Comparison of ENCODE assay signal across 8 mouse cellular contexts in the genomic region with DNA sequence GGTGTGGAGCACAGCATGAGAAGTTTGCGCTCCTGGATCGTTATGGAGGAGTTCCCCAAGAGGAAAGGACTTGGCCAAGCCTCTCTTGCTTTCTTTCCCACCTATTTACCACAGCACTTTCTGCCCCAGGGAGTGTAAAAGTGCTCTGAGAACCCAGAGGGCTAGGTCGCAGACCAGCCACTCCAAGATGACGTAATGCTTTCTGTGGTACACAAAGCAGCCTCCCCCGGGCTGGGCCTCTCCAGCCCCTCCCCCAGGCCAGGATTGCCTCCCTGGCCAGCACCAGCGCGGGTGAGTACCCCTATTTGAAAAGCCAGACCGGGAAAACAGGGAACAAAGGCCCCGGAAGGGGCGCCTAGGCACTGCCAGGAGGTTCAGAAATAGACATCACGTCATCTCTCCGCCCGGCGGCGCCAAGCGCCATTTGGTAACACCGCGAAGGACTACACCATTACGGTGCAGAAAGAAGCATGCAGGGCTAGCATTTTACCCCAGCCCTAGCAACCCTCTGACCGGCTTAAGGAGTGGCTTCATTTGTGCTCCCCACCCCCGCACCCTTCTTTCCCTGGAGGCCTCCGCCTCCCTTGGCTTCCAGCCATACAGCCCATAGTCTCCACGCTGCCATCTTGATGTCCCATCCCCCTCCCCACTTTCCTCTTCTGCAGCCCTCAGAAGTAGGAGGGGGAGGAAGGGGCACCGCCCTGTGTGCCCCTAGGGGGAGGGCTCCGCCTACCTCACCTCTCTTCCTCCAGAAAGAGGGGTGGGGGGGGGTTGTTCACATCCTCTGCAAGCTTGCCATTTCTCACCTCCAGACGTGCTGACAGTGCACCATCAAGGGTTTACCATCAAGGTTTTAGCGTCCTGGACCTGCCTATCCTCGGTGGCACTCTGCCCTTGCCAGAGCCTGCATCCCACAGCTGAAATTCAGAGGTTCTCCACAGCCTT. TPM values are rescaled to one million over a fixed set of nuclear protein-coding genes. Genes with fewer than 3 reads are reported as not detected.
DNase-seq lines count a peak whose midpoint lies in the region; ATAC-seq lines count a peak whose summit lies in the region.
"Not testable (repeated sequence)": the region's sequence is repeated elsewhere in the genome, so short reads cannot be mapped to it uniquely, and the experiment has no call there.

No protein-coding gene starts in this region.

- H3K36me3 ChIP-seq in embryonic facial prominence, embryonic 10.5 days (replicated peaks), result peaks cover 13% of the 10 kb centered on the region
- not testable (repeated sequence) for H3K36me3 ChIP-seq in intestine, embryonic 15.5 days

- WGBS in embryonic facial prominence, embryonic 10.5 days, result 10% methylated on average over 24 of the region's 28 CpGs
- whole genome bisulfite sequencing in intestine, embryonic 15.5 days, result 11% methylated on average over 21 of the region's 28 CpGs

- H3K27me3 ChIP-seq in embryonic facial prominence, embryonic 10.5 days (replicated peaks; ENCODE audit: low read depth, poor library complexity, severe bottlenecking); intestine, embryonic 15.5 days (replicated peaks): not testable (repeated sequence)

- H3K27ac ChIP-seq in embryonic facial prominence, embryonic 10.5 days (replicated peaks), result peak overlapping the region; percentile 86
- 0 out of 2 replicates have a peak overlapping the region, but pooled peaks have one; percentile 22 for H3K27ac ChIP-seq in intestine, embryonic 15.5 days

- peak; percentile 69 for ATAC-seq in intestine, embryonic 15.5 days

- H3K4me3 ChIP-seq in embryonic facial prominence, embryonic 10.5 days, result peak overlapping the region; percentile 53
- H3K4me3 ChIP-seq in intestine, embryonic 15.5 days (replicated peaks), result peak overlapping the region; percentile 27

- not testable (repeated sequence) for H3K9ac ChIP-seq in intestine, embryonic 15.5 days

- not testable (repeated sequence) for H3K4me1 ChIP-seq in embryonic facial prominence, embryonic 10.5 days; intestine, embryonic 15.5 days (replicated peaks)

- not testable (repeated sequence) for H3K9me3 ChIP-seq in embryonic facial prominence, embryonic 10.5 days; intestine, embryonic 15.5 days

- peak; percentile 60 for DNase-seq in adrenal gland, postnatal 10 days
- DNase-seq in embryonic facial prominence, embryonic 10.5 days (ENCODE audit: low spot score), result peak; percentile 52
- peak; percentile 97 for DNase-seq in heart, adult 11 months
- peak; percentile 68 to 85 for DNase-seq in left cerebral cortex, adult 8-10 months (ENCODE audit: low spot score in 2 of 2)
- peak; percentile 15 for DNase-seq in lung, postnatal 25 days (ENCODE audit: low spot score)
- DNase-seq in retina, embryonic 14.5 days (ENCODE audit: low spot score), result peak; percentile 77
- peak; percentile 37 for DNase-seq in thymus, postnatal 14 days

- H3K4me2 ChIP-seq in intestine, embryonic 15.5 days (replicated peaks), result peak overlapping the region; percentile 49

RNA-seq across cellular contexts. Expression of a gene that starts 3.6 kb away (rescaled TPM):
- total RNA-seq in adrenal gland, postnatal 10 days (2021), result 10 to 100 TPM; 22.7 to 29.2 TPM
- polyA plus RNA-seq in embryonic facial prominence, embryonic 10.5 days (2016; fragmentation: Nextera tagmentation; extraction: Ambion mirVana), result 17.6 and 18.9 TPM in 2 replicates
- polyA plus RNA-seq in intestine, embryonic 15.5 days (2015; fragmentation: Nextera tagmentation; extraction: Ambion mirVana), result 7.7 and 7.9 TPM in 2 replicates
- 10 to 100 TPM; 40.9 to 46.8 (median 43.8) TPM for total RNA-seq in left cerebral cortex, adult 8-10 months (2022)

RNA-seq across cellular contexts. Expression of a gene that starts 56.5 kb away (rescaled TPM):
- 10 to 100 TPM; 10.5 to 18.4 TPM for total RNA-seq in adrenal gland, postnatal 10 days (2021)
- 52.4 and 59.1 TPM in 2 replicates for polyA plus RNA-seq in embryonic facial prominence, embryonic 10.5 days (2016; fragmentation: Nextera tagmentation; extraction: Ambion mirVana)
- polyA plus RNA-seq in intestine, embryonic 15.5 days (2015; fragmentation: Nextera tagmentation; extraction: Ambion mirVana), result 20.3 and 22.2 TPM in 2 replicates
- 100 to 1,000 TPM; 529 to 574 (median 545) TPM for total RNA-seq in left cerebral cortex, adult 8-10 months (2022)

Comparison
In these comparisons a context has a peak if more than half of its experiments do, and no peak if none do; other contexts are left out.
1. Peak in every context shown above with its lines: DNase-seq, ATAC-seq, H3K4me3 ChIP-seq and H3K27ac ChIP-seq.
2. DNase-seq: peak in every context shown above with its lines; median percentile 97 in heart, adult 11 months; 77 in retina, embryonic 14.5 days; 76 in left cerebral cortex, adult 8-10 months; 60 in adrenal gland, postnatal 10 days; 52 in embryonic facial prominence, embryonic 10.5 days; 37 in thymus, postnatal 14 days; 15 in lung, postnatal 25 days.
3. RNA of a gene that starts 56.5 kb away (total RNA-seq): 529 to 574 TPM in left cerebral cortex, adult 8-10 months; 10.5 to 18.4 TPM in adrenal gland, postnatal 10 days; every median in the first group is over 10 times any median in the second.